Mouse (Mus musculus): ENCODE measurements around the gene Slc12a4.

The Slc12a4 gene

GRCm38 (mm10) chr8:105931271-105931670 is 34.6 kb downstream of the Slc12a4 start:
- DNase-seq (ENCODE audit: low read depth) = no peak

GRCm38 (mm10) chr8:105930602-105931001 is 35.3 kb downstream of the Slc12a4 start:
- DNase-seq (ENCODE audit: low read depth) = peak; percentile 86

- DNase-seq (ENCODE audit: low read depth) = peak; percentile 19
Measured at GRCm38 (mm10) chr8:105925123-105925522, 40.8 kb downstream of the Slc12a4 start.

- DNase-seq (ENCODE audit: low read depth) = no peak
Measured at GRCm38 (mm10) chr8:105919390-105919789, 46.5 kb downstream of the Slc12a4 start.

- peak; percentile 26 for DNase-seq (ENCODE audit: low read depth)
Measured at GRCm38 (mm10) chr8:105900941-105901616, 64.8 kb downstream of the Slc12a4 start.

GRCm38 (mm10) chr8:105900180-105900940 is 65.5 kb downstream of the Slc12a4 start, which contains the start of gene Pskh1:
Gene Pskh1 (plus strand): TSS chr8:105900441.
- DNase-seq (ENCODE audit: low read depth) = peak; percentile 98

- DNase-seq (ENCODE audit: low read depth) = no peak
Measured at GRCm38 (mm10) chr8:105897801-105898480, 68.0 kb downstream of the Slc12a4 start.
